Mouse (Mus musculus) CH12.LX (cell line): ENCODE measurements at regions not wholly inside any gene's neighbourhood (a gene's known extent, or its start where the extent isn't known, plus 50 kb on each side); places are given as distances from the start of the nearest gene placed in this dataset.
A peak's percentile ranks its signal among the peaks of the same experiment; 100 is the strongest.

Experiments
- CTCF ChIP-seq, 2 experiments: IDR thresholded peaks in 1 of 2; conservative IDR thresholded peaks in 1 of 2; 2 replicates each; pipeline ENCODE4 v1.5.1; 2011 to 2012; ENCODE audit warnings: low read depth in 2 of 2, low read length in 2 of 2, improper control_type of control experiment in 1 of 2, inconsistent platforms in 1 of 2, mild to moderate bottlenecking in 1 of 2, moderate library complexity in 1 of 2
- EP300 ChIP-seq: IDR thresholded peaks from 2 replicates; pipeline ENCODE4 v1.6.1; 2011; ENCODE audit warnings: low read length, improper control_type of control experiment
- MAX ChIP-seq: IDR thresholded peaks from 2 replicates; pipeline ENCODE4 v1.6.1; 2011; ENCODE audit warnings: low read length, improper control_type of control experiment
- MAZ ChIP-seq: IDR thresholded peaks from 2 replicates; pipeline ENCODE4 v1.6.1; 2012; ENCODE audit warnings: low read depth, mild to moderate bottlenecking, inconsistent platforms, low read length, improper control_type of control experiment, moderate library complexity
- POLR2A ChIP-seq: IDR thresholded peaks from 2 replicates; pipeline ENCODE4 v1.6.1; 2011; ENCODE audit warnings: low read depth, mild to moderate bottlenecking, improper control_type of control experiment, low read length
- SIN3A ChIP-seq: IDR thresholded peaks from 2 replicates; pipeline ENCODE4 v1.6.1; 2012; ENCODE audit warnings: low read length, improper control_type of control experiment, inconsistent platforms
- ZC3H11A ChIP-seq: IDR thresholded peaks from 2 replicates; pipeline ENCODE4 v1.6.1; 2012; ENCODE audit warnings: low read depth, mild to moderate bottlenecking, inconsistent platforms, low read length, improper control_type of control experiment

- TF ChIP-seq POLR2A, result no peak
- TF ChIP-seq CTCF (conservative IDR thresholded peaks at IDR 0.05 in 1 of 2, IDR thresholded peaks at IDR 0.05 in 1 of 2; ENCODE audit: low read depth in 2 of 2, low read length in 2 of 2), result peak in 1 of 2 experiments; percentile 16; a peak in 2 of 4 replicates
- no peak for TF ChIP-seq SIN3A
- TF ChIP-seq MAZ, result no peak
- TF ChIP-seq MAX, result no peak
- TF ChIP-seq ZC3H11A, result no peak
- TF ChIP-seq EP300, result no peak
Measured at GRCm38 (mm10) chr4:150774289-150774914, 79.3 kb upstream of the Errfi1 start.
